Mouse (Mus musculus) cerebellum, postnatal 36 days (tissue): ENCODE measurements around the gene Dctpp1.

Source experiments
- DNase-seq, 2 experiments: peaks; one replicate each; pipeline ENCODE4 v3.0.0; 2021 to 2022; ENCODE audit warnings: mixed read lengths in 2 of 2

The Dctpp1 gene

GRCm38 (mm10) chr7:127260309-127261111 lies at the start of gene Dctpp1:
Gene Dctpp1, minus strand, starts transcription at chr7:127260709.
- peak; percentile 97 to 98 for DNase-seq

GRCm38 (mm10) chr7:127309951-127310350 lies 49.4 kb upstream of the Dctpp1 start:
- DNase-seq: no peak

- peak; percentile 15 to 69 for DNase-seq
Measured at GRCm38 (mm10) chr7:127308887-127309286, 48.4 kb upstream of the Dctpp1 start.

- DNase-seq: no peak
Measured at GRCm38 (mm10) chr7:127308431-127308830, 47.9 kb upstream of the Dctpp1 start.

- DNase-seq: no peak
Measured at GRCm38 (mm10) chr7:127297586-127298193, 37.2 kb upstream of the Dctpp1 start.

GRCm38 (mm10) chr7:127296786-127297555 lies 36.5 kb upstream of the Dctpp1 start:
- DNase-seq: no peak

- no peak for DNase-seq
Measured at GRCm38 (mm10) chr7:127296098-127296497, 35.6 kb upstream of the Dctpp1 start, which contains the start of gene Itgal. Gene Itgal, plus strand, starts transcription at chr7:127296260.

GRCm38 (mm10) chr7:127290142-127290541 lies 29.6 kb upstream of the Dctpp1 start:
- no peak for DNase-seq

- DNase-seq: no peak
Measured at GRCm38 (mm10) chr7:127289306-127289705, 28.8 kb upstream of the Dctpp1 start.

GRCm38 (mm10) chr7:127287940-127288339 lies 27.4 kb upstream of the Dctpp1 start:
- DNase-seq: no peak

GRCm38 (mm10) chr7:127285154-127285553 lies 24.6 kb upstream of the Dctpp1 start:
- DNase-seq: no peak

- DNase-seq: no peak
Measured at GRCm38 (mm10) chr7:127282190-127282589, 21.7 kb upstream of the Dctpp1 start.

- DNase-seq: no peak
Measured at GRCm38 (mm10) chr7:127281114-127281513, 20.6 kb upstream of the Dctpp1 start.

- no peak for DNase-seq
Measured at GRCm38 (mm10) chr7:127280092-127280491, 19.6 kb upstream of the Dctpp1 start.

GRCm38 (mm10) chr7:127278311-127278710 lies 17.8 kb upstream of the Dctpp1 start:
- DNase-seq: no peak

- no peak for DNase-seq
Measured at GRCm38 (mm10) chr7:127276519-127276961, 16.0 kb upstream of the Dctpp1 start.

GRCm38 (mm10) chr7:127273925-127274789 lies 13.6 kb upstream of the Dctpp1 start, which contains the start of gene Sephs2:
Gene Sephs2, minus strand, starts transcription at chr7:127274055.
- DNase-seq: peak; percentile 96 to 99

- DNase-seq: peak; percentile 24 to 34
Measured at GRCm38 (mm10) chr7:127273118-127273923, 12.8 kb upstream of the Dctpp1 start.

GRCm38 (mm10) chr7:127272566-127272965 lies 12.1 kb upstream of the Dctpp1 start:
- DNase-seq: no peak

GRCm38 (mm10) chr7:127271093-127271492 lies 10.6 kb upstream of the Dctpp1 start:
- DNase-seq: no peak

GRCm38 (mm10) chr7:127270666-127271065 lies 10.2 kb upstream of the Dctpp1 start:
- no peak for DNase-seq
